Mouse (Mus musculus) frontal cortex, postnatal 36 days (tissue): ENCODE data around the gene Nova2.
A peak's percentile ranks its signal among the peaks of the same experiment; 100 is the strongest.

ENCODE experiments used
- DNase-seq, 2 experiments: peaks; one replicate each; pipeline ENCODE4 v3.0.0; 2022; ENCODE audit warnings: low spot score in 2 of 2

Nova2 gene

DNA sequence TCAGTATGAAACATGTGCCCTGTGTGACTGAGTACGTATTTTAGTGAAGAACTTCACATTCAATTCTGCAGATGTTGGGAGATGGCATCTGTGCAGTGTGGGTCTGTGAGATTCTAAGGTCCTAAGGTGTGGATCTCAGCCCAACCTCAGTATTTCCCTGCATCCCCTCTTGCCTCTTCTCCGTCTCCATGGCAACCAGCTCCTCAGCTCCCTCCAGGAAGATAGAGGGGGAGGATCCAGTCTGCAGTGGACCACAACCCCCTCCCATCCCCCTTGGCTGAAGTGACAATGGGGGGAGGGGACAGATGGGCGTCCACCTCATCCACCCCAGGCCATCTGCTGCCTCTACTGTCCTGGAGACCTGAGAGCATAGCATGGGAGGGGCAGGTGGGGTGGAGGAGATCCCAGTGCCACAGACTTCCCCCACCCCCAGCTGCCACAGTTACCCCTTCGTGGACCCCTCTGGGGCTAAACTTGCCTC, 1.9 kb upstream of the Nova2 start:
- DNase-seq = peak; percentile 49 to 56

DNA sequence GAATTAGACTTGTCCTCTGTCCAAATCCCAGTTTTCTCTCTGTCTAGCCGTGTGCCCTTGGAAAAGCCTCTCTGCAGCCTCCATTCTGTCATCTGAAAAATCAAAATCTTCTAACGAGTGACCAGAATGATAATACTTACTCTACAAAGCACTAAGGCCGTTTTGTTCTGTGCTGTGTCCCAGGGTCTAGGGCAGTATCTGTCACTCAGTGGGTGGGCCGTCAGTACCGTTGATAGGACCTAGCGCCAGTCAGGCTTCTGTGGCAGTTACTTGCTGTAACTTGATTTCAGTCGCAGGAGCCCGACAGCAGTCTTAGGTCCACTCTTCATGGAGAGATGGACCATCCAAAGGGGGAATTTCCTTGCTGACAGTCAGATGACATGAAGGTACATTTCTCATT, 1.4 kb upstream of the Nova2 start:
- peak in 1 of 2 experiments; percentile 19 for DNase-seq

DNA sequence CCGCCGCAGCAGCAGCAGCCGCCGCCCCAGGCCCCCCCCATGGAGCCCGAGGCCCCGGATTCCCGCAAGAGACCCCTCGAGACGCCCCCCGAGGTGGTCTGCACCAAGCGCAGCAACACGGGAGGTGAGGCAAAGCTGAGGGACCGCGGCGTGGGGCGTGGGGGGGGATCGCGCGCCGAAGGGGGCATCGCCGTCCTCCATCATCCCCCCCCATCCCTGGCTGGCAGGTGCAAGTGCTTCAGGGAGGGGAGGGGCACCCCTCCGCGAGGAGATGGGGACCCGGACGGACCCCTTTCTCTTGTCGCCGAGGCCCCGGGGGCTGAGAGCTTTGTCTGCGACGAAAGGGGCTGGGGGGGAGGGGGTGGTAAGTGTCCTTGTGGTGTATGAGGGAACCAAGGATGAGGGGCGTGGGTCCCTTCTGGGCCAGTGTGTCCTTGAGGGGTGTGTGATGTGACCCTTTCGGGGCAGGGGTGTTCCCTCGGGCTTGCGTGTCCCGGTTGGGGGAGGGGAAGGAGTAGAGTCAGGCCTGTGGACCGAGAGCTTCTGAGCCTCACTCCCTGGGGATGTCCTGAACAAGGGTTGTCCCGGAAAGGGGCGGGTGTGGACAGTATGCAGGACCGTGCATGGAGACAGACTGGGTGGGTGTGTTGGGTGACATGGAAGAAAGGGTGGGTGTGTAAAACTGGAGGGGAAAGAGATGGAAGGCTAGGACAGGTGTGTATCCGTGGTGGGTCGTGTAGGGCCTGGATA, 528 bp downstream of the Nova2 start:
- DNase-seq = peak in 1 of 2 experiments; percentile 32

DNA sequence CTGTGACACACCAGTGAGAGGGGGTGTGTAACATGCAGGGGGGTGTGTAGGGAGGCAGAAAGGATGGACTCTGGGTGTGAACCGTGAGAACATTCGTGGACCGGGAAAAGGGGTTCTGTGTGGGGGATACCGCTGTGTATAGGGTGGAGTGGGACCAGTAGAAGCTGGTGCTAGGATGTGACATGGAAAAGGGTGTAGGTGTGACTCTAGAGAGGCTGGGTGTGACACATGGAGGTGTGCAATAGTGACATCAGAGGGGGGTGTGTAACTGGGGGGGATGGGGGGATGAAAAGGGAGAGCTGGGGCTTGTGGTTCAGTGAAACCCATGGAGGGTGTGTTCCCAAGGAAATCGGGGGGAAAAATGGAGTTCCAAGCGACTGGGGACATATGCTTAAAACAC, 1.2 kb downstream of the Nova2 start:
- no peak for DNase-seq

DNA sequence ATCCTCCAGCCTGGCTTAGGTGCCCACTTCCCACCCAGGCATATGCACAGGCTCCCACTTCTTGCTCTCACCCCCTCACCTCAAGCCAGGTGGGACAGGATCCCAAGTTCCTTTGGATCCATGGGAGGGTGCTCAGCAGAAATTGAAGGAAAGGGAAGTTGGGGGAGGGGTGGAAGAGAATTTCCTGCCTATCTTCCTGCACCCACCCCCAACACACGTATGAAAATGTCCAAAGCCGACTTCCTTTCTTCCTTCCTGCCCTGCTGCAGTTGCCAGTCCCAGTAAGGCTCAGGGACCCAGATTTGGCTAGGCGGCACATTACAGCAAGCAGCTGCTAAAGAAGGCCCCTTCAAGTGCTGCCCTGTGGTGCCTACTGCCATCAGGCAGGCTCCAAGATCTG, 2.1 kb downstream of the Nova2 start:
- no peak for DNase-seq

DNA sequence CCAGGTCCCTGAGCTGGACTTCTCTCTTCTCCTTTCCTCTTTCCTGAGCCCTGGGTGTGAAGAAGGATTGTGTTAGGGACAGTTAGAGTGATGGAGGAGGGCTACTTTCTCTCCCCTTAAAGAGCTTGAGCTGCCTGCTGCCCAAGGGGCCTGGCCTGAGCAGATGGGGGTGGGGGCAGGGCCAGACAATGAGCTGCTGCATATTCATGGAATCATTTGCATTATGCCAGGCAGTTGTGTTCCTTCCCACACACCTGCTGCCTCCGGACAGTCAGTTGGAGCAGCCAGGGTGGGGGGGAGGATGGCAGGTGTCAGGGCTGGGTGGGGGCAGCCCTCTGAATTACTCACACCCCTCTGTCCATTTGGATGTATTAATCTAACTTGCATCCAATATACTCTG, 16.7 kb downstream of the Nova2 start:
- peak; percentile 64 for DNase-seq

DNA sequence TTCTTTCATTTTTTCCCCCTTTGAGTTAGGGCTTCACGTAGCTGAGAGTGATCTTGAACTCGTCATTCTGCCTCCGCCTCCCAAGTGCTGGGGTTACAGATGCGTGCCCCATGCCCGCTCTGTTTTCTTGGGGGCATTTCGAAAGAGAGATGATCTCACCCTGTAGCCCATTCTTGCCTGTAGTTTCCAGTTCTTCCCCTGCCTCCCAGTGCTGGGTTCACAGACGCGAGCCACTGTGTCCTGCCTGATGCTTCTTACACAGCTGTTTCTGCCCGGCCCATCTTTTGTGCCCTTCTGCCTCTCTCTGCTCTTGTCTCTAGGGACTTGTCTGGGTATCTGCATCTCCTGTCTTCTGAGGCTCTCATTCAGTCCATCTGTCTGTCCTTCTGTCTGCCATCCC, 17.1 kb downstream of the Nova2 start:
- no peak for DNase-seq

DNA sequence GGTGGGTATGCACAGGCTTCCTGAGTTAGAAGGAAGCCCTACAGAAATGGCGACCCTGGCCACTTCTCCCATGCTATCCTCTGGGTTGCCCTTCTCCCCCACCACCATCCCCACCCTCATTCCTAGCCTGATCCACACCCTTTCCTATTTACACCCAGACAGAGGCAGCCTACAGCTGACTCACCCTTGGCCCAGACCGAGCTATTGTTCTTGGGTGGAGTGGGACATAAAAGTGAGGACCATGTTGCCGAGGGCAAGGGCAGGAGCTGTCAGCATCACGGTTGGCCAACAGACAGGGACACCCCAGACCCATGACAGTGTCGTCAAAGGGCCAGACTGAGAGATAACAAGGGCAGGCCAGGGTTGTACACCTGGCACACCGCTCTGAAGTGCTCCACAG, 22.5 kb downstream of the Nova2 start:
- no peak for DNase-seq

DNA sequence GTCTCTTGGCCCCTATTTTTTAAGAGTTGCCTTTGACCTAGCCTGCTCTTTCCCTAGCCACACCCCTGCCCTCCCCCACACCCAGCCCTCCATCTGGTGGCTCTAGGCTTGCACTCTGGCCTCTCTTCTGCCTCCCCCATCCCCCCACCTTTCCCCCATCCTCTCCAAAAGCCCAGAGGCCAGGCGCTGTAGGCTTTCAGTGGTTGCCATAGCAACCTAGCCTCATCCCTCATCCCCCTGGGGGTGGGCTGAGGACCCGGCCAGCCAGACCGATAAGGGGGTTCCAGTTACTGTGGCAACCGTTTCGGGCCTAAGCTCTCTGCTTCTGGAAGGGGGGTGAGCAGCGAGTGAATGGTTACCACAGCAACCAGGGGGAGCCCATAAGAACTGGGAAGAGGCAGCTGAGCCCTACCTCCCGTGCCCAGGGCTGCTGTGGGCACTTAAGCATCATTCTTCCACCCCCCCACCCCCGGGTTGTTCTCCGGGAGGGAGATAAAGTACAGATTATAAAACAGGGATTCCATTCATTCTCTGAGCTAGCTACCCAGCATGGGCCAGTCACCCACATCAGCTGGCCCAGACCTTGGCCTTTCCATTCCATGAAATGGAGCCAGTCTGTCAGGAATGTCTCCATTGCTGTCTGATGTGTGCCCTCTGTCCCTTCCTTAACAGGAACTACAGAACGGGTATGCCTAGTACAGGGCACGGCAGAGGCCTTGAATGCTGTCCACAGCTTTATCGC, 24.3 kb downstream of the Nova2 start:
- no peak for DNase-seq

DNA sequence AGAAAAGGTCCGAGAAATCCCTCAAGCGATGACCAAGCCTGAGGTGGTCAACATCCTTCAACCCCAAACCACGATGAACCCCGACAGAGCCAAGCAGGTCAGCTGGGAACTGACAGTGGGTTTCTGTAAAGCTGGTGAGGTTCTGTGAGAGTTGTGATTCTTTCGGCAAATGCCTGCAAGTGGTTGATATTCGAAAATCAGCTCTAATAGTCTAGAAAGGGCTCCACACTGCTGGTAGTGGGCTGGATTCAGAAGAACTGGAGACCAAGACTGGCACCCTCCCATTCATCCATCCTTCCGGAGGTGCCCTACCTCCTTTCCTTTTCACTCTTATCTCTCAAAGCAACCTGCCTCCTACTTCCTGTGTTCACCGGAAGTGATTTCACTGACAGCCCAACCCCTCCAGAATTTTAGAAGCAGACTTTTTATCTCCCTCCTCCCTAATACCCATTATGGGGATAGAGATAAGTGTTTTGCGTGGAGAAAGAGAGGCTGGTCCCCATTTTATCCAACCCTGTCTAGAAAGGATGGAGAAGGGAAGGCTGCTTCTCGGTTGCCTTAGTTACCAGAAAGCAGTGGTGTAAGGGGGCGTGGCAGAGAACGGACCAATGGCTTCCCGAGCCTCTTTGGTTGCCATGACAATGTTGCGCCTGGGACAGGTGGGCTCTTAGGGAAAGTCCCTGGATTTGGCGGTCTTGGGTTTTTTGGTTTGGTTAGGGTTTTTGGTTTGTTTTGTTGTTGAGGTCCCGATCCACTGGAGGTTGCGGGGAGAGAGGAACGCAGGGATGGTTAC, 25.0 kb downstream of the Nova2 start:
- DNase-seq = no peak

DNA sequence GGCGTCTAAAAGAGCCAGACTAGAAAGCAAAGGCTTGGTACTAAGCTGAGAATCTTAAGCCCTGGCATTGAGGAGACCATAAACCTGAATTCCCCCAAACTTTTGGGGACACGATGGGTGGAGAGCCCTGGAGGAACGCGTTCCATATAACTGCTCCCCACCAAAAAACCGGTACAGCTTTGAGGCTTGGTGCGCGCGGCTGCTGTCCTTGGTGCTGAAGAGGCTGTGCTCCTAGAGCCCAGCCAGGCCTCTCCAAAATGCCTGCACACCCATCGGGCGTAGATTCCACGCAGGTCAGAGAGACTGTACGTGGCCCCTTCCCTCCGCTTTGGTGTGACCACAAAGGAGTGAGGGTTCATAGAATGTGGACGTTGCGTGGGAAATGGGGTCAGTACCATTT, 25.7 kb downstream of the Nova2 start:
- no peak for DNase-seq

DNA sequence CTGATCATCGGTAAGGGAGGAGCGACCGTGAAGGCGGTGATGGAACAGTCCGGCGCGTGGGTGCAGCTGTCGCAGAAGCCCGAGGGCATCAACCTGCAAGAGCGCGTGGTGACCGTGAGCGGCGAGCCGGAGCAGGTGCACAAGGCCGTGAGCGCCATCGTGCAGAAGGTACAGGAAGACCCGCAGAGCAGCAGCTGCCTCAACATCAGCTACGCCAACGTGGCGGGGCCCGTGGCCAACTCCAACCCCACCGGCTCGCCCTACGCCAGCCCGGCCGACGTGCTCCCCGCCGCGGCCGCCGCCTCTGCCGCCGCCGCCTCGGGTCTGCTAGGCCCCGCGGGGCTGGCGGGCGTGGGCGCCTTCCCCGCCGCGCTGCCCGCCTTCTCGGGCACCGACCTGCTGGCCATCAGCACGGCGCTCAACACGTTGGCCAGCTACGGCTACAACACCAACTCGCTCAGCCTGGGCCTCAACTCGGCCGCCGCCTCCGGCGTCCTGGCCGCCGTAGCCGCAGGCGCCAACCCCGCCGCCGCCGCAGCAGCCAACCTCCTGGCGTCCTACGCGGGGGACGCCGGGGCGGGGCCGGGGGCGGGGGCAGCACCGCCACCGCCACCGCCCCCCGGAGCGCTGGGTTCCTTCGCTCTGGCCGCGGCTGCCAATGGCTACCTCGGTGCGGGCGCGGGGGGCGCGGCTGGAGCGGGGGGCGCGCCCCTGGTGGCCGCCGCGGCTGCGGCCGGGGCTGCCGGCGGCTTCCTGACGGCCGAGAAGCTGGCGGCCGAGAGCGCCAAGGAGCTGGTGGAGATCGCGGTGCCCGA, 32.1 kb downstream of the Nova2 start:
- peak; percentile 60 to 66 for DNase-seq

DNA sequence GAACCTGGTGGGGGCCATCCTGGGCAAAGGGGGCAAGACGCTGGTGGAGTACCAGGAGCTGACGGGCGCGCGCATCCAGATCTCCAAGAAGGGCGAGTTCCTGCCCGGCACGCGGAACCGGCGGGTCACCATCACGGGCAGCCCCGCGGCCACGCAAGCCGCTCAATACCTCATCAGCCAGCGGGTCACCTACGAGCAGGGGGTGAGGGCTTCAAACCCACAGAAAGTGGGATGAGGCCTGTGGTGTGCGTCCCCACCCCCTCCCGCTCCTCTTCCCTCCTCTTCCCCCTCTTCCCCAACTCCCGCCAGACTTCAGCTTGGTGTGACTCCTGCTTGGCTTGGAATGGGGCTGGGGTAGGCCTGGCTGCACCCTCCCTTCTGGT, 32.7 kb downstream of the Nova2 start:
- no peak for DNase-seq

DNA sequence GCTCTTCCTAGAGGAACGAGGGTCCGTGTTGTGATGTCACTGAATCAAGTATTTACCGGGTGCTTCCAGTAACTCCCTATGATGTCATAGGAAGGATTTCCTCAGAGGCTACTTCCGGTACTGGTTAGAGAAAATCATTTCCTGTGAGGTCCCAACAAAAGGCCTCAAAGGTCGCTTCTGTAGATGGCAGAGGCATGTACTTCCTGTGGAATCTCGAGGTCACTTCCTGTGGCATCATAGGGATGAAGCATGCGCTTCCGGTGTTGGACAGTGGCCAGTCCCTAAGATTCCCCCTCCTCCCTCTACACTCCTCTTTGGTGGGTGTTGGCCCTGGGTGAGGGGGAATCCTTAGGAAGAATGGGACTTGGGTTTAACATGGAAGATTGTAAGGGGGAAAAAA, 33.8 kb downstream of the Nova2 start:
- no peak for DNase-seq

DNA sequence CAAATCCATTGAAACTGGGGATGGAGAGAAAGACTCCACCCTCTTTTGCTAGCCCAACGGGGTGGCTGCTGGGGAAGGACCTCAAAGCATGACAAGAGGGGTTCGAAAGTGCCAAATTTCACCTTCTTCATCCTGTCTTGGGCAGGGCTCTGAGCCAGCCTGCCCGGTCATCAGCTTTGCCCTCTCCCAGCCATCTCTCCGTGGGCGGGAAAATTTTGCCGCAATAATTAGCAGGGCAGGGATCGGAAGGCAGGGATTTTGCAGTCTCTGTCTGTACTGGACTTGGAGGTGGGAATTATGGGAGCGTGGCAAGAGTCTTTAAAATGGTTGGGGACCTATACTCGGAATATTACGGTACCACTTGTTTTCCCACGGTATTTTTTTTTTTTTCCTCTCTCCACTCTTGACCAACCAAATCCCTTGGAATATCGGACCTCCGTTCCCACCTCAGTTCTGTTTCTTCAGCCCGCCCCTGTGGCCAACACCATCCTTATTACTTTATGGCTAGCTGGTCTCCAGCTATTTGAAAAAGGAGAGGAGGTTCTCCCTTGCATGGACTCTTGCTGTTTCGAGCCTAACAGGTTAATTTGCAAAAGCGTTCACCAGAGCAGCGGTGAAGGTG, 36.6 kb downstream of the Nova2 start:
- no peak for DNase-seq

DNA sequence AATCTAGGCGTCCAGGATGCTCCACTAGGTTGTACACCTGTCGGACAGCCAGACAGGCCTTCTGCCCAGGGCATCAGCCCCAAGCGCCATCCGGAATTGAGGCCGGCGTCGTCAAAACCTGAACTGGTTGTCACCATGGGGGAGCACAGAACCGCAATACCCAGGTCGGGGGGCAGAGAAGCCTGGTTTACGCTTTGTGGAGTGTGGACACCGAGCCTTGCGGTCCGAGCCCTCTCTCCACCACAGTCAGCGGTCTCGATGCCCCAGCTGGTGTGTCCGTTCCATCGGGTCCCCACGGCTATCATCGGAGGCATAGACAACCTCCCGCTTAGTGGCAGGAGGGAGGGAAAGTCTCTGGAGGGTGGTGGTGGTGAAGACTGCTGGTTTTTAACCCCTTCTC, 37.1 kb downstream of the Nova2 start:
- no peak for DNase-seq

DNA sequence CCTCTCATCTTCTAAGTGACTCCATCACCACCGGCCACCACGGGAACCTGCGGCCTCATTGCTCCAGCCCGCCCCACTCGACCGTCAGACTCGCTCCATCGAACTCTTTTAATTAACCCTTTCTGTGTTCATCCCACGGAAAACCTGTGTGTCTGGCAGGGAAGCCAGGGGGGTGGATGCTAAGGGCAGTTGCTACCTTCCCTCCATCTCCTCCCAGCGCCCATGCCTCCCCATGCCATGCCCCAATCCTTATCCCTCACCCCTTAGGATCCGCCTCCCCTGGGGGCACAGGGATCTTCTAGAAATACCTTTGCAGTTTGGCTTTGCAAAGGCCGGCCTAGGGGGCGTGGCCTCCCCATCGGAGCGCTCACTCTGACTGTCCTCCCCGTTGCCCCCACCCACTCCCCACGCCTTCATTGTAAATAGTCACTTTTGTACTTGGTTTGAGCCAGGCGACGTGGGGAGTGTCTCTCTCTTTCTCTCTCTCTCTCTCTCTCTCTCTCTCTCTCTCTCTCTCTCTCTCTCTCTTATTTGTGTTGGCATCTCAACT, 37.7 kb downstream of the Nova2 start:
- DNase-seq = no peak

DNA sequence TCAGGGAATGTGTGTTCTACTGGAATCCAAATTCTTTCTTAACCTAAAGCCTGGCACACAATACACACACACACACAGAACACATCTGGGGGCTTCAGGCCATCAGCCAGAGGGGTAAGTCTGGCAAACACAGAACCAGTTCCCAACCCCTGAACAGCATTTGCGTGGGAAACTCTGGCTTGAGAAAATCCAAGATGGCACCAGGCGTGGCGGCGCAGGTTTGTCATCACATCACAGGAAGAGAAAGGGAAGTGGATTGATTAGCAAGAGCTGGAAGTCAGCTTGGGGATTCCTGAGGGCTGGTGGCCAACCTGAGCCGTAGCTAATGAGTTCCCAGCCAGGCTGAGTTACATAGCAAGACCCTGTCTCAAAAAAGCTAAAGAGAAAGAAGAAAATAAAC, 39.6 kb downstream of the Nova2 start:
- DNase-seq = no peak

DNA sequence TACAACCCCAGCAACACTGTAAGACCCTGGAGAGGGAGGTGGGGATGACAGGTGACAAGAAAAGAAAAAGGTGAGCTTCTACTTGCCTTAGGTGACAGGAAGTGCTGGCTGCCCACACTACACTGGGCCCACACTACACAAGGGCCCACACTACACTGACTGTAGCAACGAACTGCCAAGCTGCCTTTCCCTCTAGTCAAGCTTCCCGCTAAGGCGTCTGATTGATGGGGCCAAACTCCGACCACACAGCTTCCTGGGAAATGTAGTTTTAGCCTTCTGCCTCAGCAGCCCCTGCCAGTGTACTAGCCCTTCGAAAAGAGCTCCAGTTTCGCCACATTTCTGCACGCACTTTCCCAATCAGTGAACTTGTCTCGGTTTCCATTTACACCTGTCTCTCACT, 41.9 kb downstream of the Nova2 start:
- no peak for DNase-seq

DNA sequence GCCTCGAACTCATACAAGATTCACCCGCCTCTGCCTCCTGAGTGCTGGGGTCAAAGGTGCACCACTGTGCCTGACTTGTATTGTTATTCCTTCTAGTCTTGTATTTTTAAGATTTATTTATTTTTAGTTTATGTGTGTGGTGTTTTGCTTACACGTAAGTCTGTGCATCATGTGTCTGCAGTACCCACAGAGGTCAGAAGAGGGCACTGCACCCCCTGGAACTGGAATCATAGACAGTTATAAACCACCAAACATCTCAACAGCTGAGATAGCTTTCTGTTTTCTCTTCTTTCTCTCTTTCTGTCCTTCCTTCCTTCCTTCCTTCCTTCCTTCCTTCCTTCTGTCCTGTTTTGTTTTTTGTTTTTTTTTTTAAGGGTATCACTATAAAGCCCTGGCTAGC, 45.3 kb downstream of the Nova2 start:
- no peak for DNase-seq

DNA sequence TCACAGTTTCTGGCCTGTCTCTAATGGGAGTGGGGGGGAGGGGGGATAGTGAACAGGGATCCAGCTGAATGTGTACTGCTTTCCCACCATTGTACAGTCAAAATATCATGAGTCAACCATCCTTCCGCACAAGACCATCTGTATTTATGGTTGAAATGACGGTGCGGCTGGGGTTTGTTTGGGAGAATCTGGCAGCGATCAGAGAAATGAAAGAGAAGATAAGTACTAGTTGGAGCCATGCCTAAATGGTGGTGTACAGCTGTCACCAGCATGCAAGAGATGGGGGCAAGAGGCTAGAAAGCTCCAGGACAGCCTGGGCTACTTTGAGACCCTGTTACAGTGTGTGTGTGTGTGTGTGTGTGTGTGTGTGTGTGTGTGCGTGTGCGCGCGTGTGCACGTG, 52.7 kb downstream of the Nova2 start:
- DNase-seq = no peak
